Mouse (Mus musculus): ENCODE measurements at regions not wholly inside any gene's neighbourhood (a gene's known extent, or its start where the extent isn't known, plus 50 kb on each side); places are given as distances from the start of the nearest gene placed in this dataset.

- no peak for TF ChIP-seq CTCF (IDR thresholded peaks at IDR 0.05; ENCODE audit: insufficient read depth, low read length)
- no peak for TF ChIP-seq POLR2A (IDR thresholded peaks at IDR 0.05; ENCODE audit: borderline replicate concordance, extremely low read depth, low read depth, low read length)
These were observed 178.8 kb upstream of the Mkln1 start for GRCm38 (mm10) chr6:31219736-31220135.

Measured in lung, adult 2 months (tissue).